In the genomic region with DNA sequence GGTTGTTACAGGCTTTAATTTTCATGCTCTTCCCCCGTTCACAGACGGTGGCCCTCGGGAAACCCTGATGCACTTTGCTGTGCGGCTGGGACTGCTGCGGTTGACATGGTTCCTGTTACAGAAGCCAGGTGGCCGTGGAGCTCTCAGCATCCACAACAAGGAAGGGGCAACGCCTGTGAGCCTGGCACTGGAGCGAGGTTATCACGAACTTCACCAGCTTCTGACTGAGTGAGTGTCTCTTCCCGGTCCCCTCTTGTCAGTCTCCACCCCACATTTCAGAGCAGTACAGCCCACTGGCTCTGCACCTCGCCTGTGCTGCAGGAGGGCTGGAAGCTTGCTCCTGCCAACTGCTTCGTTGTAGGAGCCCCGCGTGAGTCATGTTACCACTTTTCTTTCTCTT, we compare ENCODE assay signal across 8 mouse cellular contexts.
DNase-seq lines count a peak whose midpoint lies in the region; ATAC-seq lines count a peak whose summit lies in the region.

No protein-coding gene starts in this region.

- H3K27ac ChIP-seq in neural tube, embryonic 13.5 days (replicated peaks) = peak overlapping the region; percentile 13; the same call in 1 of the 2 replicates
- no peak overlapping the region for H3K27ac ChIP-seq in neural tube, embryonic 15.5 days (replicated peaks)
- peak overlapping the region; percentile 83 for H3K27ac ChIP-seq in heart, embryonic 16.5 days (ENCODE audit: low read length)

- no peak overlapping the region for H3K4me2 ChIP-seq in neural tube, embryonic 13.5 days
- no peak overlapping the region for H3K4me2 ChIP-seq in neural tube, embryonic 15.5 days
- H3K4me2 ChIP-seq in heart, embryonic 16.5 days (ENCODE audit: low read depth, low read length) = peak overlapping the region; percentile 51

- H3K27me3 ChIP-seq in neural tube, embryonic 13.5 days = no peaks in the 10 kb centered on the region
- H3K27me3 ChIP-seq in neural tube, embryonic 15.5 days (replicated peaks) = no peaks in the 10 kb centered on the region
- no peaks in the 10 kb centered on the region for H3K27me3 ChIP-seq in heart, embryonic 16.5 days (ENCODE audit: control insufficient read depth, insufficient read depth, low read length)

- peak; percentile 78 to 88 for DNase-seq in thymus, postnatal 36 days
- DNase-seq in urinary bladder, postnatal 14 days (ENCODE audit: low spot score) = no peak
- DNase-seq in cerebellum, postnatal 25 days = no peak
- DNase-seq in layer of hippocampus, adult 18-20 months (ENCODE audit: low spot score in 2 of 2) = no peak

- no peak overlapping the region for H3K9ac ChIP-seq in neural tube, embryonic 13.5 days
- H3K9ac ChIP-seq in neural tube, embryonic 15.5 days (replicated peaks) = no peak overlapping the region
- H3K9ac ChIP-seq in heart, embryonic 16.5 days (ENCODE audit: low read length) = peak overlapping the region; percentile 61

- WGBS in neural tube, embryonic 13.5 days = 80% methylated on average over 14 of the region's 14 CpGs
- 78% methylated on average over 14 of the region's 14 CpGs for WGBS in neural tube, embryonic 15.5 days
- 8% methylated on average over 14 of the region's 14 CpGs for WGBS in heart, embryonic 16.5 days

- no peaks in the 10 kb centered on the region for H3K9me3 ChIP-seq in neural tube, embryonic 13.5 days
- H3K9me3 ChIP-seq in neural tube, embryonic 15.5 days (replicated peaks) = no peaks in the 10 kb centered on the region
- H3K9me3 ChIP-seq in heart, embryonic 16.5 days (replicated peaks; ENCODE audit: control insufficient read depth, low read length) = no peaks in the 10 kb centered on the region

- no peaks in the 10 kb centered on the region for H3K4me1 ChIP-seq in neural tube, embryonic 13.5 days (replicated peaks)
- no peaks in the 10 kb centered on the region for H3K4me1 ChIP-seq in neural tube, embryonic 15.5 days
- H3K4me1 ChIP-seq in heart, embryonic 16.5 days (ENCODE audit: control insufficient read depth, insufficient read depth, low read length) = peaks cover 42% of the 10 kb centered on the region

- no peak overlapping the region for H3K4me3 ChIP-seq in neural tube, embryonic 13.5 days
- no peak overlapping the region for H3K4me3 ChIP-seq in neural tube, embryonic 15.5 days (replicated peaks)
- peak overlapping the region; percentile 37 for H3K4me3 ChIP-seq in heart, embryonic 16.5 days (ENCODE audit: low read length)

- no peak for ATAC-seq in neural tube, embryonic 13.5 days (ENCODE audit: low read depth)
- ATAC-seq in neural tube, embryonic 15.5 days (ENCODE audit: low FRiP score) = no peak
- ATAC-seq in heart, embryonic 16.5 days (replicated peaks; ENCODE audit: extremely low read depth, insufficient read depth, low FRiP score) = peak; percentile 69
- ATAC-seq in megakaryocyte progenitor cell, adult 5-6 weeks (replicated peaks; ENCODE audit: poor library complexity) = peak; percentile 73

- H3K36me3 ChIP-seq in neural tube, embryonic 13.5 days = peaks cover 6% of the 10 kb centered on the region; the same call in 1 of the 2 replicates
- H3K36me3 ChIP-seq in neural tube, embryonic 15.5 days = no peaks in the 10 kb centered on the region
- H3K36me3 ChIP-seq in heart, embryonic 16.5 days (ENCODE audit: control insufficient read depth, insufficient read depth) = peaks cover 14% of the 10 kb centered on the region

Comparison
In these comparisons a context has a peak if more than half of its experiments do, and no peak if none do; other contexts are left out.
1. ATAC-seq: peak in heart, embryonic 16.5 days (single experiment) and megakaryocyte progenitor cell, adult 5-6 weeks (single experiment); none in neural tube, embryonic 13.5 days (single experiment) and neural tube, embryonic 15.5 days (single experiment).
2. DNase-seq: peak in thymus, postnatal 36 days (2 of 2); none in urinary bladder, postnatal 14 days (single experiment), cerebellum, postnatal 25 days (0 of 2) and layer of hippocampus, adult 18-20 months (0 of 2).